Mouse (Mus musculus) liver, embryonic 14.5 days (tissue): ENCODE measurements at regions not wholly inside any gene's neighbourhood (a gene's known extent, or its start where the extent isn't known, plus 50 kb on each side); places are given as distances from the start of the nearest gene placed in this dataset.
"Not testable (repeated sequence)": the region's sequence is repeated elsewhere in the genome, so short reads cannot be mapped to it uniquely, and the experiment has no call there.

ENCODE experiments used
- ATAC-seq: fragments of 200-750 bp; cut with Nextera tagmentation; 2 replicates; pipeline ENCODE4 v1.8.0; 2017; ENCODE audit warnings: moderate number of reproducible peaks, mild to moderate bottlenecking, moderate library complexity; ENCODE audit not compliant: insufficient read depth
- DNase-seq, 3 experiments: peaks; one replicate each; pipeline ENCODE4 v3.0.0-alpha.2; 2012 to 2013; ENCODE audit warnings: low read depth in 3 of 3, low spot score in 3 of 3
- H3K27ac ChIP-seq: fragments of 300-500 bp; sonication (generic); 2 replicates; pipeline ENCODE4 v1.5.1; 2014; ENCODE audit warnings: moderate library complexity, mild to moderate bottlenecking, control low read depth, inconsistent platforms
- H3K27me3 ChIP-seq: fragments of 300-500 bp; sonication (generic); 2 replicates; pipeline ENCODE4 v1.6.1; 2014; ENCODE audit warnings: mild to moderate bottlenecking, low read length, moderate library complexity; ENCODE audit not compliant: control insufficient read depth, insufficient read depth
- H3K36me3 ChIP-seq: fragments of 300-500 bp; sonication (generic); replicated peaks from 2 replicates; pipeline ENCODE4 v1.6.1; 2014; ENCODE audit warnings: low read depth; ENCODE audit not compliant: control insufficient read depth, insufficient read depth
- H3K4me1 ChIP-seq, 2 experiments: fragments of 200-500 bp in 1 of 2; fragments of 300-500 bp in 1 of 2; sonication (generic) in 1 of 2; replicated peaks; 2 replicates each; pipeline ENCODE4 v1.6.1; 2012 to 2014; ENCODE audit warnings: antibody characterized with exemption in 1 of 2, inconsistent platforms in 1 of 2, low read length in 1 of 2; ENCODE audit not compliant: control insufficient read depth in 2 of 2, insufficient read depth in 2 of 2
- H3K4me2 ChIP-seq: fragments of 300-500 bp; sonication (generic); 2 replicates; pipeline ENCODE4 v1.6.1; 2014; ENCODE audit warnings: low read depth, mild to moderate bottlenecking, control low read depth, moderate library complexity
- H3K4me3 ChIP-seq, 2 experiments: fragments of 200-500 bp in 1 of 2; fragments of 300-500 bp in 1 of 2; sonication (generic) in 1 of 2; 2 replicates each; pipeline ENCODE4 v1.5.1; 2012 to 2014; ENCODE audit warnings: low read depth in 2 of 2, low read length in 2 of 2, mild to moderate bottlenecking in 2 of 2, control low read depth in 1 of 2, inconsistent platforms in 1 of 2, moderate library complexity in 1 of 2; ENCODE audit not compliant: insufficient read depth in 1 of 2
- H3K9ac ChIP-seq: fragments of 300-500 bp; sonication (generic); replicated peaks from 2 replicates; pipeline ENCODE4 v1.6.1; 2014; ENCODE audit warnings: mild to moderate bottlenecking, control low read depth, moderate library complexity
- H3K9me3 ChIP-seq: fragments of 300-500 bp; sonication (generic); 2 replicates; pipeline ENCODE4 v1.6.1; 2016; ENCODE audit warnings: low read length, mixed read lengths; ENCODE audit not compliant: control insufficient read depth
- CTCF ChIP-seq: IDR thresholded peaks from 2 replicates; pipeline ENCODE4 v1.5.1; 2016; ENCODE audit warnings: antibody characterized with exemption, low read depth, control low read depth
- EP300 ChIP-seq: IDR thresholded peaks from 2 replicates; pipeline ENCODE4 v1.6.1; 2016; ENCODE audit warnings: antibody characterized with exemption, low read depth
- WGBS: fragments of 180-500 bp; shearing (Covaris S2); extraction: QIAGEN DNeasy Blood & Tissue Kit; methylation state at CpG from one replicate; pipeline ENCODE4 v1.1.7; 2014; ENCODE audit not compliant: insufficient replicate concordance; 5-methylcytosine and 5-hydroxymethylcytosine counted together

DNA sequence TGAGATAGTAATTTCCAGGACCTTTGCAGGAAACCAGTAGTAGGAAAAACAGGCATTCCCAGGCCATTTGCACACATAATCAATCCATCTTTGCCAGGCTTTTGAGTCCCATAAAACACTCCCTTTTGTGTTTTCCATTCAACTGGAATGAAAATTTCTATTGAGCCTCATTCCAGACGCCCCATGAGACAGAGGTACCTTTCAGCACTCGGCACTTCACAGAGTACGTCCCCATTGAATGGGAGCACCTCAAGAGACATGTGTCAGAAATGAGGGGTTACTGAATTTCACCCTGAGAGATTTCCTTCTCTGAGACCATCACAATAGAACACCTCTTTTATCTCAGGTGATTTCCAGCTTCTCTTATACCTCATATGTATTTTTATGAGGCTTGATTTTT, 493.5 kb upstream of the Gm9747 start:
- DNase-seq (no peak), ATAC-seq (no peak)
- no peaks in the 10 kb centered on the region for H3K27me3 ChIP-seq
- H3K4me1 ChIP-seq = no peaks in the 10 kb centered on the region
- H3K36me3 ChIP-seq = no peaks in the 10 kb centered on the region
- no peaks in the 10 kb centered on the region for H3K9me3 ChIP-seq
- H3K27ac ChIP-seq = no peak overlapping the region
- H3K9ac ChIP-seq = no peak overlapping the region
- no peak overlapping the region for H3K4me2 ChIP-seq
- no peak overlapping the region for H3K4me3 ChIP-seq
- WGBS = 61% methylated on average over 3 of the region's 3 CpGs
- TF ChIP-seq EP300 = no peak
- no peak for TF ChIP-seq CTCF

DNA sequence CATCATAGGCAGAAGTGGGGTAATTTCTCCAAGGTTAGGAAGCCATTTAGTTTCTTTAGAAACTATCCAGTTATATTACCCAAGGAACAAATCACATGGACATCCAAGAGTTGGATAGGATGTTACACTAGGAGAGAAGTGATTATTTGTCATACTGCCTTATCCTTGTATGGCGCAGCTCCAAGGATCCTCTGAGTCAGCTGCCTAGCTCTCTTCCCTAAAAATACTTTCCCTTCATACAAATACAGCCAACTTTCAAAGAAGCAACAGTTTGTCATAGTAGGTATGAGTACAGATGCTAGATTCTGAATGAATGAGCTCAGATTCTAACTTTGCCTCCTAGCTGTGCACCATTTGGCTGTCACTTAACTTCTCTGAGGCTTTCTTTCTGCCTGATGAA, 492.9 kb upstream of the Gm9747 start:
- no peak overlapping the region for H3K27ac ChIP-seq
- H3K9me3 ChIP-seq = no peaks in the 10 kb centered on the region
- ATAC-seq = no peak
- no peak overlapping the region for H3K4me2 ChIP-seq
- DNase-seq = no peak
- no peak overlapping the region for H3K4me3 ChIP-seq
- H3K9ac ChIP-seq = no peak overlapping the region
- no peaks in the 10 kb centered on the region for H3K27me3 ChIP-seq
- no peaks in the 10 kb centered on the region; a peak in 1 of 4 replicates for H3K4me1 ChIP-seq
- H3K36me3 ChIP-seq = no peaks in the 10 kb centered on the region
- TF ChIP-seq EP300 (no peak), CTCF (no peak)
- WGBS = 75% methylated on average over 1 of the region's 1 CpGs

DNA sequence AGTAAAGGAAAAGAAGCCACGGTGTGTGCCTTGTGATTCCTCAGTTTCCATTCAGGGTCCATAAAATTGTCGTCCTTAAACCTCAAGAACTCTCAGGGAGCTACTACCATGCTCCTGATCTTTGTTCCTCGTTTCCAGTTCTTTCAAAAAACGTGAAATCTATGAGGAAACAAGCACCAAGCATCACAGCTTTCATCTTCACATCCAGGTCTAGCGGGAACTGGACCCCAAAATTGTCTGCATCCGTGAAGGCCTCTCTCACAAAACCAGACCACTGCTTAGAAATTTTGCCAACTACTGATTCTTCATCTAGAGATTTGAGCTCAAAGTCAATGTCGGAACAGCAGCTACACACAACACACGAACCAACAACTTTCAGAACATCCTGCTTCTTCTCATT, 491.0 kb upstream of the Gm9747 start:
- H3K9me3 ChIP-seq, ATAC-seq, H3K27ac ChIP-seq, H3K27me3 ChIP-seq, H3K4me1 ChIP-seq, H3K4me2 ChIP-seq, H3K4me3 ChIP-seq, H3K9ac ChIP-seq, H3K36me3 ChIP-seq, DNase-seq: not testable (repeated sequence)
- WGBS = 52% methylated on average over 8 of the region's 8 CpGs

DNA sequence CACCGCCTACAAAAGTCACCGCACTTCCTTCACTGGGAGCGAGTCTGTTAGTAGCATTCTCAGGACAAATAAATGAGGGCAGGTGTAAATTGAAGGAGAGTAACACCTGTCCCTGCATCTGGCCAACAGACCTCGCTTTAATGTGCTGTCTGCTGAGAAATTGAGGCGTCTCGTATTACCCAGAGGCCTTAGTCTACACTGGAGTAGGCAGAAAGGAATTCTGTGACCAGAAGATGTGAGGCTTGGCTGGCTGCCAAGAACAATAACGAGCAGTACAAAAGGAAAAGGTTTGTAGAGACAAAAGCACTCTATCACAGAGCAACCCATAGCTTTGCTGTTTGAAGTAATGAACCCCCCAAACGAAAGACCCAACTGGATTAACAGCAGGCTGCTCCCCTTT, 488.4 kb upstream of the Gm9747 start:
- H3K4me1 ChIP-seq = no peaks in the 10 kb centered on the region; a peak in 1 of 4 replicates
- no peak overlapping the region for H3K4me2 ChIP-seq
- no peaks in the 10 kb centered on the region for H3K36me3 ChIP-seq
- H3K27ac ChIP-seq = no peak overlapping the region
- H3K9me3 ChIP-seq = no peaks in the 10 kb centered on the region
- TF ChIP-seq EP300 (no peak), CTCF (no peak)
- ATAC-seq (no peak), DNase-seq (no peak)
- no peaks in the 10 kb centered on the region for H3K27me3 ChIP-seq
- no peak overlapping the region for H3K9ac ChIP-seq
- 46% methylated on average over 8 of the region's 8 CpGs for WGBS
- H3K4me3 ChIP-seq = no peak overlapping the region

DNA sequence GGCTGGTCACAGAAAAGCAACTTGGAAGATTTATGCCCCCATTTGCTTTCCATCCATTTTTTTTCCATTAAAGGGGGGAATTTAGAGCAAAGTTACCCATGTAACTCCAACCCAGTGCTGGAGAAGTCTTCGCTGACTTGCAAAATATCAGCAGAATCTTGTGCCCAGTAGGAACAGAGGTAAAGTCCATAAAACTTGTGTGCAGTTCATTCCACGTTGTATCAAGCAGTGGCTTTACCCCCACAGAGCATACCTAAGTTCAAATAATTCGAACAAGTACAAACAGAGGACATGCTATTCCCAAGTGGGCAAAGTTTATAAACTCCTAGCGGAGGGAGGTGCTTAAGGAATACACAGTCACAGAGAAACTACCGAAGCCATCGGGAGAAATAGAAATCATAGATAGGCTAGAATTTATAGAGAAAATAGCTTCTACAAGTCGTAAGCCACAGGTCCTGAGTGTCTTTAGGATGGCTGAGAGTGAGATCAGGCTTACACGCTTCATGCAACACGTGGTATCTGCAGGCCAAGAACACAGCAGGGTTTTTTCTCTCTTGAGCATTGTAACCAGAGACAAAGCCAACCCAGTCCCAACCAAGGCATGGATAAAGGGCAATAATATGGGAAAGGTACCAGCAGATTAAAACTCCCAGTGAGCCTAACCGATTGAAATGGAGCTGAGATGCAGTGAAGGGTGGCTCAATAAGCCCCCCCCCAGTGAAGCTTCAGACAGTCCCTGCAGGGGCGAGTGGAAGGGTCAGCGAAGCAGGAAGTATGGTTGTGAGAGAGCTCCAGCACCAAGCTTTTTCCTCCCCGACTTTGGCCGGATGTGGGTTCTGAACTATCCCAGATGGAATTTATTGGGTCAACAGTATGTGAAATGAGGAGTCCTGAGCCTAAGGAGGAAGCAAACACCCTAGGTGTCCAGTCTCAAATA, 487.6 kb upstream of the Gm9747 start:
- no peak for DNase-seq
- no peak overlapping the region for H3K4me3 ChIP-seq
- H3K36me3 ChIP-seq = no peaks in the 10 kb centered on the region
- no peak overlapping the region for H3K9ac ChIP-seq
- no peaks in the 10 kb centered on the region for H3K27me3 ChIP-seq
- TF ChIP-seq EP300 (no peak), CTCF (no peak)
- H3K27ac ChIP-seq = no peak overlapping the region
- WGBS = 57% methylated on average over 14 of the region's 14 CpGs
- no peaks in the 10 kb centered on the region; a peak in 1 of 4 replicates for H3K4me1 ChIP-seq
- no peak for ATAC-seq
- no peak overlapping the region for H3K4me2 ChIP-seq
- no peaks in the 10 kb centered on the region for H3K9me3 ChIP-seq
